ENCODE assay signal across 13 mouse cellular contexts in genomic region chr10:43489550-43489949, GRCm38 (mm10). TPM values are rescaled to one million over a fixed set of nuclear protein-coding genes. Genes with fewer than 3 reads are reported as not detected.
DNase-seq lines count a peak whose midpoint lies in the region; ATAC-seq and TF ChIP-seq lines count a peak whose summit lies in the region.
"Had no signal": no experiment of that assay in that cellular context is flagged by ENCODE, and none has a peak within 500 bp of the region (broad histone marks: within the 10 kb centered on the region; RNA-seq: fewer than 3 reads in every experiment).

No protein-coding gene starts in this region.

- peaks cover 34% of the 10 kb centered on the region for H3K4me1 ChIP-seq in forebrain, embryonic 10.5 days
- no peaks in the 10 kb centered on the region for H3K4me1 ChIP-seq in forebrain, postnatal 0 days (ENCODE audit: insufficient read depth)
- peaks cover 48% of the 10 kb centered on the region for H3K4me1 ChIP-seq in heart, embryonic 15.5 days (replicated peaks)
- H3K4me1 ChIP-seq: forebrain, embryonic 15.5 days had no signal

- H3K27ac ChIP-seq in forebrain, embryonic 10.5 days = peak overlapping the region; percentile 12; the same call in 1 of the 2 replicates
- no peak overlapping the region for H3K27ac ChIP-seq in forebrain, postnatal 0 days (ENCODE audit: low read depth, low read length)
- H3K27ac ChIP-seq in heart, embryonic 15.5 days = peak overlapping the region; percentile 46

- H3K9ac ChIP-seq in forebrain, postnatal 0 days = no peak overlapping the region
- H3K9ac ChIP-seq in heart, embryonic 15.5 days = no peak overlapping the region
- H3K9ac ChIP-seq: forebrain, embryonic 15.5 days had no signal

- H3K9me3 ChIP-seq in forebrain, embryonic 10.5 days = no peaks in the 10 kb centered on the region
- no peaks in the 10 kb centered on the region for H3K9me3 ChIP-seq in forebrain, postnatal 0 days (ENCODE audit: low read length)
- H3K9me3 ChIP-seq in heart, embryonic 15.5 days (replicated peaks) = no peaks in the 10 kb centered on the region
- H3K9me3 ChIP-seq: forebrain, embryonic 15.5 days had no signal

- TF ChIP-seq CTCF in forebrain, postnatal 0 days (IDR thresholded peaks at IDR 0.05; ENCODE audit: low read depth) = no peak

- peaks cover 35% of the 10 kb centered on the region for H3K36me3 ChIP-seq in forebrain, embryonic 10.5 days (replicated peaks)
- H3K36me3 ChIP-seq in forebrain, postnatal 0 days (ENCODE audit: insufficient read depth) = no peaks in the 10 kb centered on the region; the same call in 1 of the 2 replicates
- H3K36me3 ChIP-seq in heart, embryonic 15.5 days = peaks cover 1% of the 10 kb centered on the region

- no peak overlapping the region for H3K4me2 ChIP-seq in forebrain, postnatal 0 days (ENCODE audit: low read depth)
- peak overlapping the region; percentile 33 for H3K4me2 ChIP-seq in heart, embryonic 15.5 days
- H3K4me2 ChIP-seq: forebrain, embryonic 15.5 days had no signal

- ATAC-seq in forebrain, postnatal 0 days = no peak
- peak; percentile 73; the same call in 1 of the 2 replicates for ATAC-seq in heart, embryonic 15.5 days (replicated peaks; ENCODE audit: insufficient number of reproducible peaks, insufficient read depth, low FRiP score, low read depth)
- ATAC-seq: forebrain, embryonic 15.5 days; hindbrain, embryonic 16.5 days had no signal

- no peaks in the 10 kb centered on the region for H3K27me3 ChIP-seq in forebrain, embryonic 10.5 days (ENCODE audit: poor library complexity, severe bottlenecking)
- H3K27me3 ChIP-seq in forebrain, postnatal 0 days (ENCODE audit: insufficient read depth, low read length) = no peaks in the 10 kb centered on the region
- H3K27me3 ChIP-seq in heart, embryonic 15.5 days = no peaks in the 10 kb centered on the region
- H3K27me3 ChIP-seq: forebrain, embryonic 15.5 days had no signal

- no peak for DNase-seq in forebrain, embryonic 10.5 days (ENCODE audit: extremely low spot score, low spot score)
- DNase-seq in forebrain, postnatal 0 days = no peak
- DNase-seq in 3134 (ENCODE audit: extremely low read depth, insufficient read length, low spot score) = peak; percentile 37
- peak; percentile 63 to 68 for DNase-seq in kidney, postnatal 36 days
- no peak for DNase-seq in layer of hippocampus, postnatal 25 days (ENCODE audit: extremely low spot score in 1 of 2, low spot score in 1 of 2)
- no peak for DNase-seq in cerebellum, adult 9-10 months
- DNase-seq in urinary bladder, adult 2 months (ENCODE audit: low spot score) = no peak
- DNase-seq: cerebellum, postnatal 10 days; left cerebral cortex, postnatal 4 days; retina, postnatal 1 day had no signal

- 52% methylated on average over 6 of the region's 6 CpGs for WGBS in forebrain, embryonic 10.5 days
- WGBS in forebrain, postnatal 0 days = 76% methylated on average over 6 of the region's 6 CpGs
- WGBS in heart, embryonic 15.5 days = 28% methylated on average over 6 of the region's 6 CpGs

- H3K4me3 ChIP-seq in forebrain, embryonic 10.5 days = no peak overlapping the region
- no peak overlapping the region for H3K4me3 ChIP-seq in forebrain, postnatal 0 days (ENCODE audit: low read depth, low read length)
- no peak overlapping the region for H3K4me3 ChIP-seq in heart, embryonic 15.5 days
- H3K4me3 ChIP-seq: forebrain, embryonic 15.5 days had no signal

RNA-seq across cellular contexts. Expression of gene Bend3, which starts 10.9 kb away (rescaled TPM):
- polyA plus RNA-seq in forebrain, embryonic 10.5 days (2016; fragmentation: Nextera tagmentation; extraction: Ambion mirVana) = 8.8 and 9.2 TPM in 2 replicates
- 8.5 and 11.1 TPM in 2 replicates for total RNA-seq in forebrain, postnatal 0 days (2014; rRNA removed)
- polyA plus RNA-seq in forebrain, postnatal 0 days (2015; fragmentation: Nextera tagmentation; extraction: Ambion mirVana) = 2.0 and 2.2 TPM in 2 replicates
- polyA plus RNA-seq in heart, embryonic 15.5 days (2015; fragmentation: Nextera tagmentation; extraction: Ambion mirVana) = 2.5 and 3.8 TPM in 2 replicates
- total RNA-seq in layer of hippocampus, postnatal 25 days (2021) = 1 to 10 TPM; 4.9 to 7.7 TPM
- 2.9 and 3.5 TPM in 2 replicates for polyA plus RNA-seq in urinary bladder, adult 2 months (2012; rRNA removed)

RNA-seq across cellular contexts. Expression of gene Gm9803, which starts 34.3 kb away (rescaled TPM):
- polyA plus RNA-seq in forebrain, embryonic 10.5 days (2016; fragmentation: Nextera tagmentation; extraction: Ambion mirVana) = 9.4 and 12.7 TPM in 2 replicates
- total RNA-seq in forebrain, postnatal 0 days (2014; rRNA removed) = 39.4 and 42.3 TPM in 2 replicates
- 16.4 and 23.1 TPM in 2 replicates for polyA plus RNA-seq in forebrain, postnatal 0 days (2015; fragmentation: Nextera tagmentation; extraction: Ambion mirVana)
- polyA plus RNA-seq in heart, embryonic 15.5 days (2015; fragmentation: Nextera tagmentation; extraction: Ambion mirVana) = 16.0 and 16.5 TPM in 2 replicates
- 10 to 100 TPM in 1 of 2 experiments, not detected in 1; 15.7 TPM for total RNA-seq in layer of hippocampus, postnatal 25 days (2021)
- polyA plus RNA-seq in urinary bladder, adult 2 months (2012; rRNA removed) = 13.1 and 16.7 TPM in 2 replicates

RNA-seq across cellular contexts. Expression of gene 1700021F05Rik, which starts 51.2 kb away (rescaled TPM):
- polyA plus RNA-seq in forebrain, embryonic 10.5 days (2016; fragmentation: Nextera tagmentation; extraction: Ambion mirVana) = 63.6 and 64.3 TPM in 2 replicates
- 33.7 and 35.2 TPM in 2 replicates for total RNA-seq in forebrain, postnatal 0 days (2014; rRNA removed)
- 81.3 and 93.3 TPM in 2 replicates for polyA plus RNA-seq in forebrain, postnatal 0 days (2015; fragmentation: Nextera tagmentation; extraction: Ambion mirVana)
- 80.8 and 95.5 TPM in 2 replicates for polyA plus RNA-seq in heart, embryonic 15.5 days (2015; fragmentation: Nextera tagmentation; extraction: Ambion mirVana)
- 10 to 100 TPM; 42.3 to 42.6 TPM for total RNA-seq in layer of hippocampus, postnatal 25 days (2021)
- polyA plus RNA-seq in urinary bladder, adult 2 months (2012; rRNA removed) = 21.4 and 27.3 TPM in 2 replicates

Comparison
In these comparisons a context has a peak if more than half of its experiments do, and no peak if none do; other contexts are left out.
1. DNase-seq: peak in 3134 (single experiment) and kidney, postnatal 36 days (2 of 2); none in forebrain, embryonic 10.5 days (single experiment), forebrain, postnatal 0 days (single experiment), layer of hippocampus, postnatal 25 days (0 of 2), cerebellum, adult 9-10 months (single experiment) and urinary bladder, adult 2 months (single experiment).